12 mouse cellular contexts compared by ENCODE assay signal in genomic region chr8:125513242-125513866, GRCm38 (mm10). TPM values are rescaled to one million over a fixed set of nuclear protein-coding genes. Genes with fewer than 3 reads are reported as not detected.
A peak's percentile ranks its signal among the peaks of the same experiment; 100 is the strongest.
DNase-seq lines count a peak whose midpoint lies in the region; ATAC-seq and TF ChIP-seq lines count a peak whose summit lies in the region.
"Had no signal": no experiment of that assay in that cellular context is flagged by ENCODE, and none has a peak within 500 bp of the region (broad histone marks: within the 10 kb centered on the region; RNA-seq: fewer than 3 reads in every experiment).

No protein-coding gene starts in this region.

- no peak overlapping the region for H3K4me3 ChIP-seq in heart, embryonic 15.5 days
- no peak overlapping the region for H3K4me3 ChIP-seq in ES-Bruce4 (ENCODE audit: low read depth, low read length)
- no peak overlapping the region for H3K4me3 ChIP-seq in forebrain, embryonic 11.5 days (ENCODE audit: low read depth, low read length)
- H3K4me3 ChIP-seq in limb, embryonic 15.5 days, result no peak overlapping the region

- H3K36me3 ChIP-seq in heart, embryonic 15.5 days, result no peaks in the 10 kb centered on the region
- H3K36me3 ChIP-seq in ES-Bruce4 (ENCODE audit: control insufficient read depth, insufficient read depth, low read length, poor library complexity, severe bottlenecking), result no peaks in the 10 kb centered on the region
- no peaks in the 10 kb centered on the region for H3K36me3 ChIP-seq in forebrain, embryonic 11.5 days (ENCODE audit: control insufficient read depth, insufficient read depth, low read length)
- no peaks in the 10 kb centered on the region for H3K36me3 ChIP-seq in limb, embryonic 15.5 days

- no peaks in the 10 kb centered on the region for H3K9me3 ChIP-seq in heart, embryonic 15.5 days (replicated peaks)
- H3K9me3 ChIP-seq in ES-Bruce4 (replicated peaks; ENCODE audit: control insufficient read depth, insufficient read depth, low read length, poor library complexity, severe bottlenecking), result no peaks in the 10 kb centered on the region
- H3K9me3 ChIP-seq in forebrain, embryonic 11.5 days (ENCODE audit: control insufficient read depth, low read length), result no peaks in the 10 kb centered on the region
- H3K9me3 ChIP-seq in limb, embryonic 15.5 days, result no peaks in the 10 kb centered on the region

- peak overlapping the region; percentile 32; the same call in 1 of the 2 replicates for H3K9ac ChIP-seq in heart, embryonic 15.5 days
- no peak overlapping the region for H3K9ac ChIP-seq in ES-Bruce4 (ENCODE audit: low read depth, poor library complexity, severe bottlenecking)
- peak overlapping the region; percentile 43 for H3K9ac ChIP-seq in forebrain, embryonic 11.5 days (ENCODE audit: low read length)
- H3K9ac ChIP-seq in limb, embryonic 15.5 days, result no peak overlapping the region
- H3K9ac ChIP-seq: liver, embryonic 14.5 days had no signal

- intact Hi-C loops in heart, postnatal 10 days (cut with DNase I), result no loop called here

- peaks cover 90% of the 10 kb centered on the region for H3K4me1 ChIP-seq in heart, embryonic 15.5 days (replicated peaks)
- peaks cover 19% of the 10 kb centered on the region for H3K4me1 ChIP-seq in ES-Bruce4 (ENCODE audit: control insufficient read depth, insufficient read depth, low read length)
- H3K4me1 ChIP-seq in forebrain, embryonic 11.5 days (replicated peaks; ENCODE audit: control insufficient read depth, insufficient read depth, low read length), result peaks cover 22% of the 10 kb centered on the region
- H3K4me1 ChIP-seq in limb, embryonic 15.5 days, result peaks cover 9% of the 10 kb centered on the region

- no peak for TF ChIP-seq CTCF in ES-Bruce4 (IDR thresholded peaks at IDR 0.05; ENCODE audit: low read depth, low read length)

- no peaks in the 10 kb centered on the region for H3K27me3 ChIP-seq in heart, embryonic 15.5 days
- no peaks in the 10 kb centered on the region for H3K27me3 ChIP-seq in ES-Bruce4 (ENCODE audit: control insufficient read depth, insufficient read depth, low read length, poor library complexity, severe bottlenecking)
- H3K27me3 ChIP-seq in forebrain, embryonic 11.5 days (ENCODE audit: control insufficient read depth, insufficient read depth, low read length), result no peaks in the 10 kb centered on the region
- H3K27me3 ChIP-seq in limb, embryonic 15.5 days, result no peaks in the 10 kb centered on the region

- no peak for DNase-seq in heart, postnatal 10 days
- no peak for DNase-seq in forebrain, embryonic 11.5 days (ENCODE audit: low spot score)
- no peak for DNase-seq in cerebellum, postnatal 25 days
- no peak for DNase-seq in retina, embryonic 14.5 days (ENCODE audit: low spot score)
- DNase-seq in liver, result no peak
- DNase-seq: cerebellum, adult 9-10 months; thymus, adult 18-20 months had no signal

- 43% methylated on average over 5 of the region's 5 CpGs for WGBS in heart, embryonic 15.5 days
- WGBS in forebrain, embryonic 11.5 days, result 64% methylated on average over 5 of the region's 5 CpGs
- 62% methylated on average over 5 of the region's 5 CpGs for WGBS in limb, embryonic 15.5 days

- TF ChIP-seq POLR2A in ES-Bruce4 (IDR thresholded peaks at IDR 0.05; ENCODE audit: insufficient read depth, low read length), result no peak

- TF ChIP-seq EP300 in ES-Bruce4 (IDR thresholded peaks at IDR 0.05; ENCODE audit: insufficient read depth, low read depth, low read length), result no peak

- H3K4me2 ChIP-seq in heart, embryonic 15.5 days, result peak overlapping the region; percentile 41
- H3K4me2 ChIP-seq in forebrain, embryonic 11.5 days (ENCODE audit: low read depth, low read length, severe bottlenecking), result no peak overlapping the region; the same call in 1 of the 2 replicates
- H3K4me2 ChIP-seq in limb, embryonic 15.5 days, result no peak overlapping the region

- H3K27ac ChIP-seq in heart, embryonic 15.5 days, result peak overlapping the region; percentile 96
- 0 out of 2 replicates have a peak overlapping the region, but pooled peaks have one; percentile 21 for H3K27ac ChIP-seq in ES-Bruce4 (ENCODE audit: insufficient read depth, low read length)
- H3K27ac ChIP-seq in forebrain, embryonic 11.5 days (ENCODE audit: low read depth, low read length), result peak overlapping the region; percentile 68
- H3K27ac ChIP-seq in limb, embryonic 15.5 days, result peak overlapping the region; percentile 28
- H3K27ac ChIP-seq: liver, embryonic 14.5 days had no signal

- ATAC-seq in heart, embryonic 15.5 days (replicated peaks; ENCODE audit: insufficient number of reproducible peaks, insufficient read depth, low FRiP score, low read depth), result no peak
- ATAC-seq in forebrain, embryonic 11.5 days (replicated peaks; ENCODE audit: low FRiP score), result no peak
- no peak for ATAC-seq in limb, embryonic 15.5 days (ENCODE audit: insufficient number of reproducible peaks, low FRiP score, low TSS enrichment, low read depth)
- ATAC-seq: activated CD4-positive, CD25-positive, alpha-beta regulatory T cell, adult 4 months had no signal

RNA-seq across cellular contexts. Expression of gene Sipa1l2, which starts 56.3 kb away (rescaled TPM):
- polyA plus RNA-seq in heart, embryonic 15.5 days (2015; fragmentation: Nextera tagmentation; extraction: Ambion mirVana), result 20.6 and 24.5 TPM in 2 replicates
- total RNA-seq in heart, postnatal 10 days (2021), result 10 to 100 TPM; 52.7 to 67.3 TPM
- polyA plus RNA-seq in ES-Bruce4 (2011; ENCODE audit: insufficient read depth, insufficient read length, low read depth, missing spikeins), result 24.3 and 25.1 TPM in 2 replicates
- 19.9 and 23.3 TPM in 2 replicates for polyA plus RNA-seq in forebrain, embryonic 11.5 days (2014; fragmentation: Nextera tagmentation; extraction: Ambion mirVana)
- 12.0 and 12.7 TPM in 2 replicates for polyA plus RNA-seq in limb, embryonic 15.5 days (2015; fragmentation: Nextera tagmentation; extraction: Ambion mirVana)

Comparison
In these comparisons a context has a peak if more than half of its experiments do, and no peak if none do; other contexts are left out.
1. H3K27ac ChIP-seq: peak in every context shown above with its lines; median percentile 96 in heart, embryonic 15.5 days; 68 in forebrain, embryonic 11.5 days; 28 in limb, embryonic 15.5 days; 21 in ES-Bruce4.
2. H3K9ac ChIP-seq: peak in heart, embryonic 15.5 days (single experiment) and forebrain, embryonic 11.5 days (single experiment); none in ES-Bruce4 (single experiment) and limb, embryonic 15.5 days (single experiment).